Mouse (Mus musculus) embryonic facial prominence, embryonic 10.5 days (tissue): ENCODE data around the gene Casc3. TPM values are rescaled to one million over a fixed set of nuclear protein-coding genes. Genes with fewer than 3 reads are reported as not detected.
A peak's percentile ranks its signal among the peaks of the same experiment; 100 is the strongest.

Source experiments
- DNase-seq: peaks from one replicate; pipeline ENCODE4 v3.0.0-alpha.2; 2017; ENCODE audit warnings: low spot score
- H3K27ac ChIP-seq: fragments of 300-500 bp; sonication (generic); replicated peaks from 2 replicates; pipeline ENCODE4 v1.5.1; 2016; ENCODE audit warnings: mild to moderate bottlenecking
- H3K27me3 ChIP-seq: fragments of 300-500 bp; sonication (generic); replicated peaks from 2 replicates; pipeline ENCODE4 v1.6.1; 2016; ENCODE audit warnings: low read depth, mild to moderate bottlenecking; ENCODE audit not compliant: poor library complexity, severe bottlenecking
- H3K36me3 ChIP-seq: fragments of 300-500 bp; sonication (generic); replicated peaks from 2 replicates; pipeline ENCODE4 v1.6.1; 2016; ENCODE audit warnings: mild to moderate bottlenecking, moderate library complexity
- H3K4me1 ChIP-seq: fragments of 300-500 bp; sonication (generic); 2 replicates; pipeline ENCODE4 v1.6.1; 2016
- H3K4me3 ChIP-seq: fragments of 300-500 bp; sonication (generic); 2 replicates; pipeline ENCODE4 v1.5.1; 2016; ENCODE audit warnings: mild to moderate bottlenecking, moderate library complexity
- H3K9me3 ChIP-seq: fragments of 300-500 bp; sonication (generic); 2 replicates; pipeline ENCODE4 v1.6.1; 2016; ENCODE audit warnings: mild to moderate bottlenecking
- WGBS: fragments of 180-500 bp; shearing (Covaris S2); methylation state at CpG from one replicate; pipeline ENCODE4 v1.1.7; 2016; 5-methylcytosine and 5-hydroxymethylcytosine counted together
- polyA plus RNA-seq: library from polyadenylated mRNA; unstranded; fragments of >200 nt; fragmentation: Nextera tagmentation; extraction: Ambion mirVana; gene quantifications from 2 replicates; pipeline ENCODE4 v1.2.1, GENCODE M21; 2016

Casc3 gene
- polyA plus RNA-seq, 1 experiment from 2014 or later, result 47.5 TPM

DNA sequence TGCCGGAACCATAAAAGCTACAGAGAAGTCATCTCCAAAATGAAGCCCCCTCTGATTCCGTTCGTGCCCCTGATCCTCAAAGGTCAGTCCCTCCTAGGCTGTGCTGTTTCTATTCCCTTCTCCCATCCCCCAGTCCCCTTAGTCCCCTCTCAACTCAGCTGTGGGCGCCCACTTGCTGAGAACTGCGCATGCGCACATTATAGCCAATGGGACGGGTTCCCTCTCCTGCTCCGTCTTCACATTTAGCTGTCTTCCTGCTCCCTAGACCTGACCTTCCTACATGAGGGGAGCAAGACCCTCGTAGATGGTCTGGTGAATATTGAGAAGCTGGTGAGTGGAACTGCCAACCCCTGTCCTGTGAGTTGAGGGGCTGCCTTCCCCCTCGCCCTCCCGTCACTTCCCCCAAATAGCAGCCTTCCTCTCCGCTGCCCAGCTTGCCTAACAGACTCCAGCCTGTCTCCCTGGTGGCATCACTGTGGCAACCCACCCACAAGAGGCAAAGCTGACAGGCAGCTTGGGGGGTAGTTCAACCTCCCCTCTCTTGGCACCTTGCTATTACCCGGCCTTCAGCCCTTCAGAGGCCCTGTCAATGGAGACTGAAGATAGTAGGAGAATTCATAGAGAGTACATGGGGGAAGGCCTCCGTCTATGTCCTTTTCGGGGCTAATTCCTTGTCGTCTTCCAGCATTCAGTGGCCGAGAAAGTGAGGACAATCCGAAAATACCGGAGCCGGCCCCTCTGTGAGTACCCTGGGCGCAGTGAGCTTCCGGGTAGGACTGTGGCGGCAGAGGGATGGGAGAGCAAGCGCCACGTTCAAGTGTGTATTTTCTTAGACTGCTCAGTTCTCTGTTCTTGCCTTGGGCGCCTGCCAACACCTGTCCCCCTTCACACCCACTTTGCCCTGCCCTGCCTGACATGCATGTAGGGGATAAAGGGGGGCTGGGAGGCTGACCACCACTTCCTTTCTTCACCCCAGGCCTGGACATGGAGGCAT is 45.7 kb downstream of the Casc3 start:
- peak; percentile 49 for DNase-seq
- peaks cover 31% of the 10 kb centered on the region for H3K27me3 ChIP-seq
- H3K27ac ChIP-seq, result peak overlapping the region; percentile 57
- peak overlapping the region; percentile 31; the same call in 1 of the 2 replicates for H3K4me3 ChIP-seq
- no peaks in the 10 kb centered on the region for H3K9me3 ChIP-seq
- no peaks in the 10 kb centered on the region for H3K36me3 ChIP-seq
- WGBS, result 67% methylated on average over 26 of the region's 26 CpGs
- H3K4me1 ChIP-seq, result peaks cover 38% of the 10 kb centered on the region

DNA sequence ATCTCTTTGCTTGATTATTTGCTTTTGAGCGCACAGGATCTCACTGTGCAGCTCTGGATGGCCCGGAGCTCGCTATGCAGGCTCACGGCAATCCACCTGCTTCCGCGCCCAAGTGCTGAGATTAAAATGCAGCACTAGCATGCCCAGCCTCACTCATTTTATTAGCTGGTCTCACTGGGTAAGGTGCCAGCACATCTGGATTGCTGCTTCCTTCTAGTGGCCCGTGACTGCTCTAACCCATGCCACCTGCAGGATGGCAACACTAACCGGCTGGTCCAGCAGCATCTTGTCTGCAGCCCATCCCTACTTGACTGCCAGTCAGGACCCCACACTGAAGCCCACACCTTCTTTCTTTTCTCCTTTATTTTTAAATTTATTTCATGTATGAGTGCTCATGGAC is 49.4 kb downstream of the Casc3 start:
- peaks cover 37% of the 10 kb centered on the region for H3K4me1 ChIP-seq
- H3K4me3 ChIP-seq, result no peak overlapping the region
- no peak overlapping the region for H3K27ac ChIP-seq
- 91% methylated on average over 8 of the region's 8 CpGs for WGBS
- H3K36me3 ChIP-seq, result no peaks in the 10 kb centered on the region
- no peak for DNase-seq
- H3K9me3 ChIP-seq, result no peaks in the 10 kb centered on the region
- peaks cover 21% of the 10 kb centered on the region for H3K27me3 ChIP-seq

DNA sequence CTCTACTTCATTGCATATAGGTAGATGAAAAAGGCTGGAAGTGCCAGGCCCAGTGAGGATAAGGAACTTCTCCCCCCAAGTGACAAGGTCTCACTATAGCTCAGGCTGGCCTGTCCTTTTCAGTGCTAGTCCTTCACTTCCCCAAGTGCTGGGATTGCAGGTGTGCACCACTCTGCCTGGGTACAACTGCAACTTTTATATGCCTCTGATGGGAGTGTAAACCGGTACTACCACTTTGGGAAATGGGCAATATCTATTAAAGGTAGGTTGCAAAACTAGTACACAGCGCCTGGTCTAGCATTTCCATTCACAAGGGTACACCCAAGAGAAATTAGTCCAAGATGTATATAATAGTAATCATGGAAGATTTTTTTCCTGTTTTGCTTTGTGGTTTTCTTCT is 50.0 kb downstream of the Casc3 start:
- Histone ChIP-seq H3K27me3 (peaks cover 16% of the 10 kb centered on the region; the same call in 1 of the 2 replicates), H3K4me1 (peaks cover 32% of the 10 kb centered on the region), H3K9me3 (no peaks in the 10 kb centered on the region), H3K36me3 (no peaks in the 10 kb centered on the region), H3K27ac (no peak overlapping the region), H3K4me3 (no peak overlapping the region)
- no peak for DNase-seq
- WGBS, result 92% methylated on average over 2 of the region's 2 CpGs

DNA sequence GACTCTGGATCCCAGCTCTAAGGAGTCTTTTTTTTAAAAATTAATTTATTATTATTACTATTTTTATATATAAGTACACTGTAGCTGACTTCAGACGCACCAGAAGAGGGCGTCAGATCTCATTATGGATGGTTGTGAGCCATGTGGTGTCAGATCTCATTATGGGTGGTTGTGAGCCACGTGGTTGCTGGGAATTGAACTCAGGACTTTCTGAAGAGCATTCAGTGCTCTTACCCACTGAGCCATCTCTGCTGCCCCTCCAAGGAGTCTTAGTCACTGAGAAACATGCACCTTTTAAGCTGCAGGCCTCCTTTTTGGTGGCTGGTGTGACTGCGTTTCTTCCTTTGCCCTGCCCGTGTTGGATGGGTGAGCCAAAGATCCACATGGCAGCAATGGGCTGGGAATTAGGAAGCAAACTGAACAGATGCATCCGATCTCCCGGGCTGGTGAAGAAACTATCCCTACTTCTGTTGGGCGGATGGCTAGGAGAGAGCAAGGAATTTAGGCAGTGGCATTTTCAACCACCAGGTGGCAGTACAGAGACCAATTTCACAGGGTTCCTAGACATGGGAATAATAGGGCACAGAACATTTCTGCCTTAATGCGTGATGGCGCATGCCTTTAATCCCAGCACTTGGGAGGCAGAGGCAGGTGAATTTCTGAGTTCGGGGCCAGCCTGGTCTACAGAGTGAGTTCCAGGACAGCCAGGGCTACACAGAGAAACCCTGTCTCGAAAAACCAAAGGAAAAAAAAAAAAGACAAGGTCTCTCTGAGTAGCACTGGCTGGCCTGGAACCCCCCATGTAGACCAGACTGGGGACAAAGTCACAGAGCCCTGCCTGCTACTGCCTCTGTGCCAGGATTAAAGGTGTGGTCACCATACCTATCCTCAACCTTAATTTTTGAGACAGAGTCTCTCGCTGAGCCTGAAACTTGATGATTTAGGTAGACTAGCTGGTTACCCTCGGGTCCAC is 54.3 kb downstream of the Casc3 start:
- Histone ChIP-seq H3K36me3 (no peaks in the 10 kb centered on the region), H3K27me3 (no peaks in the 10 kb centered on the region), H3K9me3 (no peaks in the 10 kb centered on the region), H3K27ac (peak overlapping the region; percentile 35; the same call in 1 of the 2 replicates), H3K4me3 (no peak overlapping the region), H3K4me1 (peaks cover 16% of the 10 kb centered on the region)
- 34% methylated on average over 14 of the region's 14 CpGs for WGBS
- DNase-seq, result peak; percentile 86

DNA sequence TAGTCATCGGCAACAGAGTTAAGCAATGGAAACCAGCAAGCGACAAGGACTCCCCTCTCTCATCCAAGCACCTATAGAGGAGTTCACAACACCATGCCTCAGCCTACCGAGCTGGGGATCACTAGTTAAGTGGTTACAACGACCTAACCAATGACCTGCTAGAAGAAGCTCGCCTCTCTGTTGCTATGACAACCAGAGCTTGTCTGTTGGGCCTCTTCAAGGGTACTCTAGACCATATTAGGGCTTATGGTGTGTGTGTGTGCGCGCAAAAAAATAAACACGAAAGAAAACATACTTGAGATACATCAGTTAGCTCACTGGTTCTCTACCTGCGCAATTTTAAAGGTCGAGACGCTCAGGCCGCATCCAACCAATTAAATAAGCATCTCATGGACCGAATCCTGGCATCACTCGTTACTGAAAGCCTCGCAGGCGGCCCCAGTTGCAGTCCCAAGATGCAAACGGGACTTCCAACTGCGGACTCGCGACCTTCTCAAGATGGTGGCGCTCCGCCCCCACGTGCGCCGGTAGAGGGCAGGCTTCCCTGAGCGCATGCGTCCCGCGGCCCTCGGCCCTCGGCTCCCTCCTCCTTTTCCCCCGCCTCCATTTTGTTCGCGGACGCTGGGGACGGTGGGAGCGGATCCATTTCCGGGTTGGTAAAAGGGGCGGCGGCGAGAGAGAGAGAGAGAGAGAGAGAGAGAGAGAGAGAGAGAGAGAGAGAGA is 58.5 kb downstream of the Casc3 start, which contains the start of gene Wipf2:
TSS of gene Wipf2 (plus strand) at position 611 of the 723 bp plus-strand sequence.
- H3K36me3 ChIP-seq, result peaks cover 24% of the 10 kb centered on the region

DNA sequence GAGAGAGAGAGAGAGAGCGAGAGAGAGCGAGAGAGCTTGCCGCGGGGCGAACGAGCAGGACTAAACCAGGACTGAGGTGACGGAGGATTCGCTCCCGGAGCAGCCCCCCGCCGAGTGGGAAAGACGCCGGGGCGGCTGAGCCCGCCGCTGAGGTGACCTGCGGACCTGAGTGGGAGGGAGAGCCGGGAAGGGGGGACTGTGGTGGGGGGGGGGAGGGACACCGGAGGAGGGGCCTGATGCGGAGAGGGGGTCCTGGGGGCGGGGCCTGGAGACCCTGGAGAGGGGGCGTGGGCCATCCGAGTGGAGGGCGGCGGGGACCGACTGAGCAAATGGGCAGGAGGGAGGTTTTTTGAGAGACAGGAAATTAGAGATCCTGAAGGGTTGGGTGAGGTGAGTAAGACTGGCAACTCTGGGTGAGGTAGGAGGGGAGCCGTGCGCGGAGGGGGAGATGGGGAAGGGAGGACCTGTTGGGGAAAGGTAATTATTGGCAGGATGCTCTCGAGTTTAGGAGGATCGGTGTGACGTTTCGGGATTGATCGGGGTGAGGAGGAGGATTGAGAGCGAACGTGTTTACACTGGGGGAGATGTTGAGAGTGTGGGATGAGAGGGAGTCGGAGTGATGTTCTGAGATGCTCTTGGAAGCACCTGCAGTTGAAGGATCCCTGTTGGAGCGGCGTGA is 59.2 kb downstream of the Casc3 start:
- H3K4me3 ChIP-seq, result peak overlapping the region; percentile 68
- WGBS, result under 1% methylated on average over 39 of the region's 39 CpGs
- peaks cover 23% of the 10 kb centered on the region for H3K4me1 ChIP-seq
- H3K27ac ChIP-seq, result peak overlapping the region; percentile 96
- no peaks in the 10 kb centered on the region for H3K9me3 ChIP-seq
- peak; percentile 92 for DNase-seq
- H3K27me3 ChIP-seq, result no peaks in the 10 kb centered on the region
- peaks cover 31% of the 10 kb centered on the region for H3K36me3 ChIP-seq

More for the DNA sequence above, 58.5 kb downstream of the Casc3 start, which contains the start of gene Wipf2:
- 7% methylated on average over 38 of the region's 41 CpGs for WGBS
- H3K4me3 ChIP-seq, result peak within 1 kb of the TSS; percentile 68
- peak within 1 kb of the TSS; percentile 96 for H3K27ac ChIP-seq
- H3K4me1 ChIP-seq, result peaks cover 24% of the 10 kb centered on the region
- DNase-seq, result peak; percentile 98
- H3K27me3 ChIP-seq, result no peaks in the 10 kb centered on the region
- no peaks in the 10 kb centered on the region for H3K9me3 ChIP-seq

DNA sequence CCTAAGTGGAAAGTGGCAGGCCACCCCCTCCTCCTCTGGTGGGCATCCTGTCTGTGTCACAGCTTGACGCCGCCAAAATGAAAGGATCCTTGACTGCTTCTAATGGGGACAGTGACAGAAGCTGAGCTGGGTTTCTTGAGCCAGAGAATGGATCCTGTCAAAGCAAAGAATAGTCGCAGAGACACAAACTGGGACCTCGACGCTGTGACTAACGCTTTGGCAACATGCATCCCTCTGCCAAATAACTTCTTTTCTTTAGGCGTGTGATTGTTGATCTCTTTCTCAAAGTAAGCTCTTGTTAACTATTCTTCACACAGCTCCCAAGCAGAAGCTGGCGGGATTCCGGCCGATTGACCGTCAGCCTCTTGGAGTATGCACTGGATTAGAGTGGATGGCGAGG is 62.6 kb downstream of the Casc3 start:
- Histone ChIP-seq H3K4me3 (no peak overlapping the region), H3K27me3 (no peaks in the 10 kb centered on the region), H3K27ac (no peak overlapping the region), H3K36me3 (peaks cover 63% of the 10 kb centered on the region), H3K9me3 (no peaks in the 10 kb centered on the region), H3K4me1 (peaks cover 32% of the 10 kb centered on the region)
- 76% methylated on average over 12 of the region's 12 CpGs for WGBS
- no peak for DNase-seq

DNA sequence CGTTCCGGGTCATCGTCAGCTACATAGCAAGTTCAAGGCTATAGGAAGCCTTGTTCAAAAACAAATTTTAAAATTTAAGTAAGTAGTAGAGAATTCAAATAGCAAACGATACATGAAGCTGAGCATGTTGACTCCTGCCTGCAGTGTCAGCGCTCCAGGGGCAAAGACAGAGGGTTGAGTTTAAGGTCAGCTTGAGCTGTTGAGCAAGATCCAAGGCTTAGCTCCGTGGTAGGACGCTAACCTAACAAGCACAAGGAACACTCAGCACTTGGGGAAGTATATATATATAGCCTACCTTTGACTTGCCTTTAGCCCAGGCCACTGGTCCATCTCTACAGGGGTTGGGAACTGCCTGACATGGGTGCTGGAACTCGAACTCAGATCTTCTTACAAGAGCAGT is 65.2 kb downstream of the Casc3 start:
- no peak overlapping the region for H3K27ac ChIP-seq
- peaks cover 86% of the 10 kb centered on the region for H3K36me3 ChIP-seq
- DNase-seq, result no peak
- WGBS, result 94% methylated on average over 8 of the region's 8 CpGs
- H3K27me3 ChIP-seq, result no peaks in the 10 kb centered on the region
- H3K4me3 ChIP-seq, result no peak overlapping the region
- H3K9me3 ChIP-seq, result no peaks in the 10 kb centered on the region
- H3K4me1 ChIP-seq, result peaks cover 13% of the 10 kb centered on the region

DNA sequence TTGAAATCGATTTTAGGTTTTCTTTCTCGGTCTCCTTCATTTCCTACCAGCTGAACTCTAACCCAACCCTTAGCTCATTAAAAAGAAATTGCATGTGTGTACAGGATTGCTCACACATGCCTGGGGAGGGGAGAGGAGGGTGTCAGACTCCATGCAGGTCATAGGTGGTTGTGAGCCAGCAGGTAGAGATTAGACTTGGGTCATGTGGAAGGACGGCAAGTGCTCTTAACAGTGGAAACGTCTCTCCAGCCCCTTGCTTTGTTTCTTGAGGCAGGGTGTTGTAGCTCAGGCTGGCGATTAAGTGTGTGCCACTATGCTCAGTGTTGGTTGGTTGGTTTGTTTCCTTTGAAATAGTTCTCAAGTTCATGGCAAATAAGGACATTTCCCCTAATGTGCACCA is 66.1 kb downstream of the Casc3 start:
- peaks cover 13% of the 10 kb centered on the region for H3K4me1 ChIP-seq
- H3K4me3 ChIP-seq, result no peak overlapping the region
- no peaks in the 10 kb centered on the region for H3K9me3 ChIP-seq
- no peaks in the 10 kb centered on the region for H3K27me3 ChIP-seq
- DNase-seq, result no peak
- WGBS, result 81% methylated on average over 5 of the region's 5 CpGs
- peaks cover 93% of the 10 kb centered on the region for H3K36me3 ChIP-seq
- no peak overlapping the region for H3K27ac ChIP-seq

DNA sequence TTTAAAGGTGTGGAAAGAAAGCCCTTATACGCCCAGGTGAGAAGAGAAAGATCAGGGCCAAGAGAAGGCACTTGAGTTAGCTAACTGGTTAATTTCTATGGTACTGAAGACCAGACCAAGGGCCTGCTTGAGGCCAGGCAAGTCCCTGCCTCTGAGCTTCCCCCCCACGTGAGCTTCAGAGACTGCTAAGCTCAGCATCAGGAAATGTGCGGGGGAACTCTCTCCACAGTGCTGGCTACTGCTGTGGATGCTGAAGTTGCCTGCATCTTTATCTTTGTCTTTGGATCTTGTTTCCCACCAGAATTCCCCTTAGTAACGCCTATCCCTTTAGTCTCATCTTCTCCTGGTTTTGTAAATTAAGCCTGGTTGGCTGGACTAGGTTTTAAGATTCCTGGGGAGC is 66.7 kb downstream of the Casc3 start:
- H3K27me3 ChIP-seq, result no peaks in the 10 kb centered on the region
- H3K4me3 ChIP-seq, result no peak overlapping the region
- 62% methylated on average over 4 of the region's 4 CpGs for WGBS
- H3K36me3 ChIP-seq, result peaks cover 88% of the 10 kb centered on the region
- peaks cover 13% of the 10 kb centered on the region for H3K4me1 ChIP-seq
- H3K27ac ChIP-seq, result peak overlapping the region; percentile 48; the same call in 1 of the 2 replicates
- no peak for DNase-seq
- no peaks in the 10 kb centered on the region for H3K9me3 ChIP-seq

DNA sequence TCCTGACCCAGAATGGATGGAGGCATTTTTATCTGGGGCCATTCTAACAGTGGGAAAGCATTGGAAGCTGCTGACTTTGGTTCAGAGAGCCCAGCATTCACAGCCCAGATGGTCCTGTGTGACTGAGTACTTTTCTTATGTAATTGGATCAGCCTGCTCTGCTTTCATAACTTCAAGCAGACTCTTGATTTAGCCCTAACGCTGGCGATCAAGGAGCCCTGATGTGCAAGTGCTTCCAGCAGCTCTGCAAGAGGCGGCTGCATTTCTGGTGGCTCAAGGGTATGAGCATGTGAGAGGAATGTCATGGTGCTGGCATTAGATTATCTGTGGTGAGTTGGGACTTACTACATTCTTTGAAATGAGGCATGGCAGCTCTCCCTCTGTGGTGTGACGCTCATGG is 67.3 kb downstream of the Casc3 start:
- H3K27ac ChIP-seq, result peak overlapping the region; percentile 40; the same call in 1 of the 2 replicates
- H3K36me3 ChIP-seq, result peaks cover 81% of the 10 kb centered on the region
- no peak overlapping the region for H3K4me3 ChIP-seq
- peaks cover 13% of the 10 kb centered on the region for H3K4me1 ChIP-seq
- no peaks in the 10 kb centered on the region for H3K27me3 ChIP-seq
- 65% methylated on average over 4 of the region's 4 CpGs for WGBS
- no peaks in the 10 kb centered on the region for H3K9me3 ChIP-seq
- DNase-seq, result no peak
